Mouse (Mus musculus) gastrocnemius, postnatal 4 days (tissue): ENCODE measurements around the gene Tnk2. TPM values are rescaled to one million over a fixed set of nuclear protein-coding genes. Genes with fewer than 3 reads are reported as not detected.

Source experiments
- DNase-seq, 2 experiments: peaks; one replicate each; pipeline ENCODE4 v3.0.0; 2021 to 2022; ENCODE audit warnings: low spot score in 2 of 2, mixed read lengths in 2 of 2
- long read RNA-seq, 2 experiments: library from polyadenylated mRNA; stranded (forward); transcript quantifications; one replicate each; pipeline ENCODE4 v2.0.0; 2021
- total RNA-seq, 2 experiments: library from RNA; stranded (reverse); gene quantifications; 2 replicates each; pipeline ENCODE4 v1.2.3; 2021

Tnk2 gene
- total RNA-seq, result 10 to 100 TPM; 79.9 to 82.7 TPM
- long read RNA-seq, experiment 1, partial matches to known transcripts, result 23 of 33 reads
- long read RNA-seq, experiment 1, other reads (novel, unspliced or antisense), result 10 of 33 reads
- long read RNA-seq, experiment 2, full-length matches to known transcripts, result 6 of 40 reads
- long read RNA-seq, experiment 2, partial matches to known transcripts, result 22 of 40 reads
- long read RNA-seq, experiment 2, other reads (novel, unspliced or antisense), result 12 of 40 reads

- DNase-seq, result peak; percentile 78 to 88
Observed at GRCm38 (mm10) chr16:32643661-32644061, at the start of gene Tnk2. Gene Tnk2, plus strand, starts transcription at chr16:32643874.

GRCm38 (mm10) chr16:32593916-32594315 is 49.8 kb upstream of the Tnk2 start:
- no peak for DNase-seq

- DNase-seq, result no peak
Observed at GRCm38 (mm10) chr16:32594701-32595100, 49.0 kb upstream of the Tnk2 start.

- no peak for DNase-seq
Observed at GRCm38 (mm10) chr16:32595142-32595855, 48.4 kb upstream of the Tnk2 start.

- DNase-seq, result peak in 1 of 2 experiments; percentile 12
Observed at GRCm38 (mm10) chr16:32597909-32598381, 45.7 kb upstream of the Tnk2 start.

- no peak for DNase-seq
Observed at GRCm38 (mm10) chr16:32599151-32599550, 44.5 kb upstream of the Tnk2 start.

GRCm38 (mm10) chr16:32602193-32602685 is 41.4 kb upstream of the Tnk2 start:
- DNase-seq, result no peak

- DNase-seq, result no peak
Observed at GRCm38 (mm10) chr16:32607562-32608343, 35.9 kb upstream of the Tnk2 start.

GRCm38 (mm10) chr16:32608344-32608711 is 35.3 kb upstream of the Tnk2 start:
- no peak for DNase-seq

- DNase-seq, result peak; percentile 85 to 92
Observed at GRCm38 (mm10) chr16:32608712-32609400, 34.8 kb upstream of the Tnk2 start, which contains the start of gene Tfrc. Gene Tfrc, plus strand, starts transcription at chr16:32608920.

- DNase-seq, result no peak
Observed at GRCm38 (mm10) chr16:32609401-32609779, 34.3 kb upstream of the Tnk2 start.

- no peak for DNase-seq
Observed at GRCm38 (mm10) chr16:32610460-32611255, 33.0 kb upstream of the Tnk2 start.

GRCm38 (mm10) chr16:32612052-32612451 is 31.6 kb upstream of the Tnk2 start:
- no peak for DNase-seq

- no peak for DNase-seq
Observed at GRCm38 (mm10) chr16:32613269-32613834, 30.3 kb upstream of the Tnk2 start.

GRCm38 (mm10) chr16:32614047-32614446 is 29.6 kb upstream of the Tnk2 start:
- no peak for DNase-seq

GRCm38 (mm10) chr16:32618946-32619345 is 24.7 kb upstream of the Tnk2 start:
- DNase-seq, result no peak

GRCm38 (mm10) chr16:32628140-32628539 is 15.5 kb upstream of the Tnk2 start:
- no peak for DNase-seq

GRCm38 (mm10) chr16:32632328-32632824 is 11.3 kb upstream of the Tnk2 start:
- no peak for DNase-seq

- DNase-seq, result no peak
Observed at GRCm38 (mm10) chr16:32633486-32634012, 10.1 kb upstream of the Tnk2 start.
